Mouse (Mus musculus) left cerebral cortex, adult 2 months (tissue): ENCODE measurements around the gene Sec31a. TPM values are rescaled to one million over a fixed set of nuclear protein-coding genes. Genes with fewer than 3 reads are reported as not detected.

ENCODE experiments used
- DNase-seq, 2 experiments: peaks; one replicate each; pipeline ENCODE4 v3.0.0; 2021 to 2022; ENCODE audit warnings: low spot score in 2 of 2, mixed read lengths in 1 of 2; ENCODE audit errors: extremely low spot score in 1 of 2
- H3K27ac ChIP-seq: fragments of 200-600 bp; 2 replicates; pipeline ENCODE4 v1.8.1; 2022
- H3K4me3 ChIP-seq: fragments of 200-600 bp; 2 replicates; pipeline ENCODE4 v1.8.1; 2022
- CTCF ChIP-seq: fragments of 200-600 bp; IDR thresholded peaks from 2 replicates; pipeline ENCODE4 v1.8.1; 2022; ENCODE audit warnings: antibody characterized with exemption, mild to moderate bottlenecking, moderate library complexity
- intact Hi-C: fragments of 180-260 bp; cut with DNase I; formaldehyde crosslinking; loops from one replicate; pipeline ENCODE4 v1.15.1; 2025
- total RNA-seq, 2 experiments: library from RNA; stranded (reverse); gene quantifications; 2 replicates each; pipeline ENCODE4 v1.2.3; 2021

Sec31a gene
- total RNA-seq, 2 experiments from 2014 or later = 118 to 122 TPM

- no peak overlapping the region for H3K27ac ChIP-seq
- intact Hi-C loops = no loop called here
- no peak for TF ChIP-seq CTCF
- H3K4me3 ChIP-seq = no peak overlapping the region
- no peak for DNase-seq
Observed at GRCm38 (mm10) chr5:100341042-100341441, 75.0 kb downstream of the Sec31a start.

- no peak for DNase-seq
- Histone ChIP-seq H3K27ac (no peak overlapping the region), H3K4me3 (no peak overlapping the region)
- no peak for TF ChIP-seq CTCF
- intact Hi-C loops = no loop called here
Observed at GRCm38 (mm10) chr5:100337852-100338251, 78.2 kb downstream of the Sec31a start.

- intact Hi-C loops = no loop called here
- H3K27ac ChIP-seq = no peak overlapping the region
- H3K4me3 ChIP-seq = no peak overlapping the region
- no peak for DNase-seq
- no peak for TF ChIP-seq CTCF
Observed at GRCm38 (mm10) chr5:100336876-100337275, 79.2 kb downstream of the Sec31a start.

DNA sequence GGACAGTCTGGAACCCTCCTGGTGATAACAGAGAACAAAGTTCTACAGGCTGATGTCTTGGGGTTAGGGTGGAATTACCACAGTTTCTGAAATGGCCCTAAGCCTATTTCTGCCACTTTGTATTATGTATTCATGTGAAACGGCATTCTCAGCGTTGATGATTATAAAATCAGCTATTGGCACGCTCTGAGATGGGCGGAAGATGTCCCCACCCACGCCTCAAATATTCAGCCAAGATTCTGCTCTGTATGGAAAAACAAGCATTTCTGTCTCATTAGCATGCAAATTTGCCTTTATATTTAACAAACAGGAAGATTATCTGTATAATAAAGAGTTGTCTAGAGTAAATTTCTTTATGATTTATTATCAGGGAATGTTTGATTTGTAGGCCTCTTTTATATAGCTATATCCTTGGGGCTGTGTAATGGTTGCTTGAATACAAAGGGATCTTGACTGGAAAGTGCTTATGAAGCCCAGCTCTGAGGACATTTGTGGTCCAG is 80.4 kb downstream of the Sec31a start:
- TF ChIP-seq CTCF = no peak
- H3K4me3 ChIP-seq = no peak overlapping the region
- no peak overlapping the region for H3K27ac ChIP-seq
- DNase-seq = no peak
- intact Hi-C loops = no loop called here

DNA sequence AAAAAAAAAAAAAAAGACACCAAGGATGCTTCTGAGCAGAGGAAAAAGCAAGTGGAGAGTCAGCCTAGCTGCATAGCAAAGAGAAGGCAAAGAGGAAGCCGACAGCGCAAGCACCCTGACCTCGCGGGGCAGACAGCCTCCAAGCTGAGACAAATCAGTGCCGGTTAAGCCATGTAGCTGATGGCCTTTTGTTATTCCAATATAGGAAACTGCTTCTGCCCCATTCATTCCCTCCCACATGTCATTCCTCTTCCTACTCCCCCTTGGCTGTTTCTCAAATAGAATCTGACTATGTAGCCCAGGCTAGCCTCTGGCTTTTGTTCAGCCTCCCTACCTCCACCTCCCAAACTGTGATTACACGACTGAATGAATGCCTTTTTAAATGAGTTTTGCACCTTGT is 81.3 kb downstream of the Sec31a start:
- TF ChIP-seq CTCF = no peak
- no peak overlapping the region for H3K27ac ChIP-seq
- no peak overlapping the region for H3K4me3 ChIP-seq
- intact Hi-C loops = no loop called here
- no peak for DNase-seq

DNA sequence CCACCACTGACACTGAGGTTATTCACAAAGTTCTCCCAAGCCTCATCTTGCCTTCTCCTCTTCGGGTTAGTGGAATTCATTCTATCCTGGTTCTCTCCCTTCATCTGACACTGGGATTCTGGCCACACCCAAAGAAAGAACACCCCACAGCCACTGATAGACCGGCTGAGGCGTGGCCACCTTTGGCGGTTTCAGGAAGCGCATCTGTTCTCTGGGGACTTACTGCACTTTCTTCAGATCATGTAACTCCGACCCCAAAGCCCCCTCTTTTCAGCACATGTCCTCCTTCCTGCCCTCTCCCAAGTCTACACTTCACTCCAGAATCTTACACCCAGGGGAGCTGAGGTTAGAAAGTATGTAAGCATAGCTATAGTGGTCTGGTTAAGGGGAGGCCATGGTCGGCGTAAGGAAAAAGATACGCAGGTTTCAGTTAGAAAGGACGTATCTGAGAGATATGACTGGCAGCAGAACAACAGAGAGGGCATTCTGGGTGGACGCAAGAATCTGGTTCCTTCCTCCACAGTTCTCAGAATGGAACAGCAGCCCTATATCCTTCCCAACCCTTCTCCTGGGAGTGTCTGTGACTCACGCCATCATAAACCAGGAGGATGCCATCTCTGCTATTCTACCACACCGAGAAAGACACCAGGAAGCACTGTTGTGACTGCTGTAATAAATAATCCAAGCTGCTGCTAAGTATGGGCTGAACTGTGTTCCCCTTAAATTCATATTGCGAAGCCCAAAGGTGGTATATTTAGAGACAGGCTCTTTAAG is 82.2 kb downstream of the Sec31a start:
- intact Hi-C loops = no loop called here
- Histone ChIP-seq H3K4me3 (no peak overlapping the region), H3K27ac (no peak overlapping the region)
- TF ChIP-seq CTCF = no peak
- no peak for DNase-seq

DNA sequence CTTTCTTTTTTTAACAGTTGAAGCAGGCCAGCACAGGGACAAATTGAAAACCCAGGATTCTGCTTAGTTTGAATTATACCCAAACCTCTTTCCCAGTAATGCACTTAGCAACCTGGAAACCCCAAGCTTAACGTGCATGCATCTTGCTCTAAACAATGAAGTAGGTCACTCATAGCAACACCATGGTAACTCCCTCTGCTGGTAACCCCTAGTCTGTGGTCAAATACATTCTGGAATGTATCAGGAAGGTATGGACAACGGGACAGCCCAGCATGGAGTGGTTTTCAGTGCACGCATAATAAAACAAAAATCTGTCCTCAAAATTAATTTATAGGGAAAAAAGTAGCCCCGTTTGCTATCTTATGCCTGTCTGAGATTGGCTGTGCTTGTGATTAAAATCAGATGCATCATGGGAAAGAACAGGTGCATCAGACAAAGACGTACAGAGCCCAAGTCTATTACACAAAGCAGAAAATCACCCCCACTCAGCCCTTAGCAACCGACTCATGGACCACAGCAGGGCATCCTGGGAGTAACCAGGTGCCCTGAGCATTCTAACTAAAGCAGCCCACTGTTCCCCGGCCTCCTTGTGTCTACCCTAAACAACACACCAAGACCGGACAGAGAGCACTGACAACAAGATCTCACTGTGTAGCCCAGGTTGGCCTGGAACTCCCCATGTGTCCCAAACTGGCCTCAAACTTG is 83.6 kb downstream of the Sec31a start:
- no peak for DNase-seq
- Histone ChIP-seq H3K4me3 (no peak overlapping the region), H3K27ac (no peak overlapping the region)
- intact Hi-C loops = no loop called here
- TF ChIP-seq CTCF = no peak; the same call in 1 of the 2 replicates

GRCm38 (mm10) chr5:100331636-100332035 is 84.4 kb downstream of the Sec31a start:
- TF ChIP-seq CTCF = no peak

DNA sequence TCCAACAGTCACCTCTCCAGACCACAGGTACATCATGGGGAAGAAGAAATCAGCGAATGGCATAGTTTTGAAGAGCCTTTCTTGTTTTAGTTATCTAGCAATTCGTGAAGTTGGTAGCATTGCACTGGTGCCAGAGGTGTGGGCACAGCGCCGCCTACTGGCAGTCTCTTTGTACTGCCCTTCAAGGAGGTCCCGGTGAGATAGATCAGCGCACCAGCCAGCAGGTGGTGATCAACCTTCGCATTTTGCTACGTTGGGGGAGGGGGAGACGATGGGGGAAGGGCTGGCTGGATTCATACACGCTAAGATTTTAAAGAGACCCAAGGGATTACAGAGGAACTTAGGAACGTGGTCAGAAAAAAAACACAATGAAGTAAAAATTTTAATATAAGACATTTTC is 94.0 kb downstream of the Sec31a start:
- Histone ChIP-seq H3K4me3 (no peak overlapping the region), H3K27ac (no peak overlapping the region)
- TF ChIP-seq CTCF = peak; percentile 92
- intact Hi-C loops = loop anchor here (1.0 to 5.0 kb wide), 2 partner anchors 155 to 252 kb away; no protein-coding TSS in a partner anchor
- DNase-seq = peak; percentile 84 to 87

More at GRCm38 (mm10) chr5:100331636-100332035, 84.4 kb downstream of the Sec31a start:
- no peak for DNase-seq
- Histone ChIP-seq H3K27ac (no peak overlapping the region), H3K4me3 (no peak overlapping the region)
- intact Hi-C loops = no loop called here

GRCm38 (mm10) chr5:100317842-100318241 is 98.2 kb downstream of the Sec31a start:
- H3K4me3 ChIP-seq = no peak overlapping the region
- no peak for TF ChIP-seq CTCF
- H3K27ac ChIP-seq = no peak overlapping the region
- intact Hi-C loops = no loop called here
- DNase-seq = no peak

GRCm38 (mm10) chr5:100317010-100317409 is 99.0 kb downstream of the Sec31a start:
- TF ChIP-seq CTCF = no peak
- no peak overlapping the region for H3K4me3 ChIP-seq
- intact Hi-C loops = no loop called here
- no peak for DNase-seq
- H3K27ac ChIP-seq = no peak overlapping the region

DNA sequence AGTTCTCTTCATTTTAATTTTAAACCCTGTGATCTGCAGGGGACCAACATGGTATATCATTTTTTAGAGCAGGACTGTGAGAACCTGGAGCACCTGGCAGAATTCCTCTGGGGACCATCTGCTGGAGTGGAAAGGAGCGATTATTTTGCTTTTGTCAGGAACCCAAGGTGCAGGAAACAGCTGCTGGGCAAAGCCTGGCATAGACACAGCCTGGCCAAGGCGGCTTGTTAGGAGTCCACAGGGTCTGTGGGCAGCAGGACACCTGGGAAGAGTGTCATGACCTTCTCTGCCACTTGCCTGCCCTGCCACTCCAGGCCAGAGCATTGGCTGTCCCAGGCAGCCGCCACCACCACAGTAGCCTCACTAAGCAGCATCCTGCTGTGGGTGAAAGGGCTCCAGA is 100.4 kb downstream of the Sec31a start:
- H3K27ac ChIP-seq = no peak overlapping the region
- no peak overlapping the region for H3K4me3 ChIP-seq
- no peak for TF ChIP-seq CTCF
- DNase-seq = no peak
- intact Hi-C loops = no loop called here
